Mouse (Mus musculus) splenic B cell, adult 2 months (primary cell): ENCODE results near the gene Adam17.
A peak's percentile ranks its signal among the peaks of the same experiment; 100 is the strongest.

Experiments
- DNase-seq: peaks from one replicate; pipeline ENCODE4 v3.0.0-alpha.2; 2011; ENCODE audit warnings: low read depth, low spot score
- H3K27me3 ChIP-seq: 2 replicates; pipeline ENCODE4 v1.6.1; 2012; ENCODE audit warnings: mild to moderate bottlenecking, low read length, moderate library complexity, mixed read lengths; ENCODE audit not compliant: control insufficient read depth, poor library complexity, insufficient read depth, severe bottlenecking
- H3K36me3 ChIP-seq: 2 replicates; pipeline ENCODE4 v1.6.1; 2012; ENCODE audit warnings: mild to moderate bottlenecking, low read length, moderate library complexity, mixed read lengths; ENCODE audit not compliant: control insufficient read depth, poor library complexity, insufficient read depth, severe bottlenecking

Gene Adam17

DNA sequence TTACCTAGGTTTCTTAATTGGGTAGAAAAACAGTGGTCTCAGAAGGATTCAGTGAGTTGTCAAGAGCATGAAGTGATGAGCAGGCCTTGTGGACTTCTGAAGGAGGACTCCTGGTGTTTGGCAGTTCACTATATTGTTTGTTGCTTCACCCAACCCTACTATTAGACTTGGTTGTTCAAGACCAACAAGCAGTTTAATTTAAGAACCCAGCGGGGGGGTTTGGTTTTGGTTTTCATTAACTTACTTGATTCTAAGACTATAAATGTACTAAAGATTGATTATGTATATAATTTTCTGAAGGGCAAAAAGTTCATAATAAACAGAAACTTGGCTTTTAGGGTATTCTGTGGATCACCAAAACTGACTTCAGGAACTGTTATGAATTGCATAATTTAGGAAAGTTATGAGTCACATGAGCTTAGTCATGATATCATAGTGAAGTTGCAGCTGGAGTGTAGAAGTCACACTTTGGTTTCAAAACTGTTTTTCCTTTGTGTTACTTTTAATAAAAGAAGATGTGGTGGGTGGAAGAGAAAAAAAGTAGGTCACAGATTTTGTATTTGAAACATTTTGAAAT is 3.3 kb downstream of the Adam17 start:
- no peaks in the 10 kb centered on the region for H3K36me3 ChIP-seq
- no peak for DNase-seq
- H3K27me3 ChIP-seq, result no peaks in the 10 kb centered on the region

GRCm38 (mm10) chr12:21369087-21369410 is 4.4 kb downstream of the Adam17 start:
- no peaks in the 10 kb centered on the region for H3K36me3 ChIP-seq
- H3K27me3 ChIP-seq, result no peaks in the 10 kb centered on the region
- DNase-seq, result peak; percentile 71

- DNase-seq, result no peak
- no peaks in the 10 kb centered on the region for H3K27me3 ChIP-seq
- H3K36me3 ChIP-seq, result no peaks in the 10 kb centered on the region
Observed at GRCm38 (mm10) chr12:21368376-21369086, 4.9 kb downstream of the Adam17 start.

DNA sequence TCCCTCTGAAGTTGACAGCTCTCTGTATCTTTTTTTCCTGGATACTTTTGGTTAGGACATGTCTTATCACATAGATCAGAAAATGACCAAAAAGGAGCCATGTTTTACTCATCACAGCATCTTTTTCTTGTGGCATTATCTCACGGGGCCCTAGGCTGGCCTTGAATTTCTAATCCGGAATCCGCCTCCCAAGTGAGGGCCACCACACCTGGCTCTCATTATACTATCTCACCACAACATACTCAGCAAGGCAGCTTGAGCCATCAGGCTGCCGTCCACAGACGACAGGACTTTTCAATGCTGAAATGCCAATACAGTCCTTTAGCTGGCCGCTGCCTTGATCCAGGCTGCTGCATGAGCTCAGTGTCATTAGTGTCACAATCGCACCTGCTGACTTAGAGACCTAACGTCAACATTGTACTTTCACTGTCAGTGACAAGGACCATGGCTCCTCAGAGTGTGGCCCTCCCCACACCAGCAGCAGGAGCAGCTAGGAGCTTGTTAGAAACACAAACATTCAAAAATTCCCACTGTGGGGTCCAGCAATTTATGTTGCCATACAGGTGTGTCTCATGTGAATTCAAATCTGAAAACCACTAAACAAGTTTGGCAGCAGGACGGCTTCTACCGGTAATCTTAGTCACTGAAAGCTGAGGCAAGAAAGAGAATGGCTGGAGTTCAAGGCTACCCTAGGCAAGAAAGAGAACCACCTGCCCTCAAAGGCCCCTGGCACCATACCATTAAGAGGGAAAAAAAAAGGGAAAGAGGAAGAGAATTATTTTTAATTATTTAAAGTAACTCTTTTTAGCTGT is 8.6 kb downstream of the Adam17 start:
- no peak for DNase-seq
- Histone ChIP-seq H3K27me3 (no peaks in the 10 kb centered on the region), H3K36me3 (no peaks in the 10 kb centered on the region)

GRCm38 (mm10) chr12:21363195-21363594 is 10.2 kb downstream of the Adam17 start:
- H3K27me3 ChIP-seq, result no peaks in the 10 kb centered on the region
- no peak for DNase-seq

GRCm38 (mm10) chr12:21362686-21363085 is 10.7 kb downstream of the Adam17 start:
- H3K27me3 ChIP-seq, result no peaks in the 10 kb centered on the region
- DNase-seq, result no peak
- H3K36me3 ChIP-seq, result no peaks in the 10 kb centered on the region

More at GRCm38 (mm10) chr12:21363195-21363594, 10.2 kb downstream of the Adam17 start:
- no peaks in the 10 kb centered on the region for H3K36me3 ChIP-seq

- no peak for DNase-seq
- H3K36me3 ChIP-seq, result peaks cover 15% of the 10 kb centered on the region
- no peaks in the 10 kb centered on the region; the same call in 1 of the 2 replicates for H3K27me3 ChIP-seq
Observed at GRCm38 (mm10) chr12:21353681-21354080, 19.8 kb downstream of the Adam17 start.

- no peak for DNase-seq
- H3K27me3 ChIP-seq, result no peaks in the 10 kb centered on the region
- H3K36me3 ChIP-seq, result peaks cover 20% of the 10 kb centered on the region
Observed at GRCm38 (mm10) chr12:21350113-21350876, 23.1 kb downstream of the Adam17 start.

- H3K36me3 ChIP-seq, result peaks cover 14% of the 10 kb centered on the region
- H3K27me3 ChIP-seq, result no peaks in the 10 kb centered on the region
- DNase-seq, result peak; percentile 51
Observed at GRCm38 (mm10) chr12:21346972-21347371, 26.5 kb downstream of the Adam17 start.

GRCm38 (mm10) chr12:21340674-21341073 is 32.8 kb downstream of the Adam17 start:
- no peak for DNase-seq
- Histone ChIP-seq H3K36me3 (peaks cover 9% of the 10 kb centered on the region), H3K27me3 (no peaks in the 10 kb centered on the region)

GRCm38 (mm10) chr12:21337171-21337570 is 36.3 kb downstream of the Adam17 start:
- peaks cover 9% of the 10 kb centered on the region for H3K36me3 ChIP-seq
- H3K27me3 ChIP-seq, result no peaks in the 10 kb centered on the region
- no peak for DNase-seq

- H3K27me3 ChIP-seq, result no peaks in the 10 kb centered on the region
- H3K36me3 ChIP-seq, result peaks cover 11% of the 10 kb centered on the region
- DNase-seq, result peak; percentile 91
Observed at GRCm38 (mm10) chr12:21335869-21336268, 37.6 kb downstream of the Adam17 start.

- Histone ChIP-seq H3K27me3 (no peaks in the 10 kb centered on the region), H3K36me3 (peaks cover 11% of the 10 kb centered on the region)
- DNase-seq, result no peak
Observed at GRCm38 (mm10) chr12:21333766-21334165, 39.7 kb downstream of the Adam17 start.

DNA sequence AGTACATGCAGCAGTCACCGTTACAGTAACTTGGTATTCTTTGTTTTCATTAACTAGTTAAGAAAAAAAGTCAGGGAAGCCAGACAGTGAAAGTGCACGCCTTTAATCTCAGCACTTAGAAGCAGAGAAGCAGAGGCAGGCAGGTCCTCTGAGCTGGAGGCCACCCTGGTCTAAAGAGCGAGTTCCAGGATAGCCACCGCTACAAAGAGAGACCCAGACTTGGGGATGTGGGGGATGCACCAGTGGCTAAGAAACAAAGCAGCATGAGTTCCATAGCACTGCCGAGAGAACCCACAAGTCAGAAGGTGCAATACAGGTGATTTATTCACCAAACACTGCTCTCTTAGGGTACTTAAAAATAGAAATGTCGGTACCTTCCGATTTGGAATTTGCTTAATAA is 40.4 kb downstream of the Adam17 start:
- Histone ChIP-seq H3K36me3 (peaks cover 12% of the 10 kb centered on the region), H3K27me3 (no peaks in the 10 kb centered on the region)
- no peak for DNase-seq
